Comparison of ENCODE assay signal across 7 mouse cellular contexts in the genomic region with DNA sequence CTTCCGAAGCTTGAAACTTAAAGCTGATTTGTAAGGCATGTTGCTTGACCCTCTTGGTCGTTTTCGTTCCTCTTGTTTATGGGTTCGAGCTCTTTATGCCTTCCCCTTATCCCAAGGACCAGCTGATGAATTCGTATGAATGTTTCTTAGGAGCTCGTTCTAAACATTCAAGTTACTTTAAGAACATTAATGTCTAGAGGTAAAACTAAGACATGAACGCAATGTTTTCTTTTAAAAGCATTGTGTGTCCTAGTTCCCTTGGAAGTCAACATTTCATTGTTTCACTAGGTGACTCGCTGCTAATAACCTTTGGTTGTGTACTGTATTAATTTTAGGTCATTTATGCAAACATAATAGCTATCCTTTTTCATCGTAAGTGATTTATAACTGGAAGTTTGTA. TPM values are rescaled to one million over a fixed set of nuclear protein-coding genes. Genes with fewer than 3 reads are reported as not detected.
DNase-seq lines count a peak whose midpoint lies in the region; ATAC-seq and TF ChIP-seq lines count a peak whose summit lies in the region.

No protein-coding gene starts in this region.

- no peaks in the 10 kb centered on the region for H3K9me3 ChIP-seq in lung, postnatal 0 days (ENCODE audit: low read length)
- no peaks in the 10 kb centered on the region for H3K9me3 ChIP-seq in forebrain, embryonic 15.5 days
- no peaks in the 10 kb centered on the region for H3K9me3 ChIP-seq in limb, embryonic 15.5 days
- no peaks in the 10 kb centered on the region for H3K9me3 ChIP-seq in stomach, embryonic 15.5 days

- H3K4me1 ChIP-seq in lung, postnatal 0 days (ENCODE audit: insufficient read depth, low read depth, low read length), result no peaks in the 10 kb centered on the region
- peaks cover 4% of the 10 kb centered on the region for H3K4me1 ChIP-seq in forebrain, embryonic 15.5 days
- peaks cover 7% of the 10 kb centered on the region; the same call in 1 of the 2 replicates for H3K4me1 ChIP-seq in limb, embryonic 15.5 days
- H3K4me1 ChIP-seq in stomach, embryonic 15.5 days, result no peaks in the 10 kb centered on the region

- no peak for TF ChIP-seq EP300 in lung, postnatal 0 days (IDR thresholded peaks at IDR 0.05)

- ATAC-seq in lung, postnatal 0 days, result no peak
- no peak for ATAC-seq in forebrain, embryonic 15.5 days (replicated peaks)
- no peak for ATAC-seq in limb, embryonic 15.5 days (ENCODE audit: insufficient number of reproducible peaks, low FRiP score, low TSS enrichment, low read depth)
- no peak for ATAC-seq in stomach, embryonic 15.5 days (ENCODE audit: insufficient read depth, low FRiP score, low read depth)
- no peak for ATAC-seq in inflammation-experienced regulatory T-cells, adult 6 months

- H3K4me2 ChIP-seq in lung, postnatal 0 days (replicated peaks; ENCODE audit: low read depth, low read length), result peak overlapping the region; percentile 82
- H3K4me2 ChIP-seq in forebrain, embryonic 15.5 days (replicated peaks), result peak overlapping the region; percentile 73
- peak overlapping the region; percentile 70 for H3K4me2 ChIP-seq in limb, embryonic 15.5 days
- peak overlapping the region; percentile 65 for H3K4me2 ChIP-seq in stomach, embryonic 15.5 days

- no peak overlapping the region for H3K9ac ChIP-seq in lung, postnatal 0 days (replicated peaks; ENCODE audit: low read depth)
- H3K9ac ChIP-seq in forebrain, embryonic 15.5 days (replicated peaks), result no peak overlapping the region
- no peak overlapping the region for H3K9ac ChIP-seq in limb, embryonic 15.5 days
- H3K9ac ChIP-seq in stomach, embryonic 15.5 days, result no peak overlapping the region

- no peak for TF ChIP-seq CTCF in lung, postnatal 0 days (IDR thresholded peaks at IDR 0.05)

- DNase-seq in lung, postnatal 0 days (ENCODE audit: low spot score), result no peak
- no peak for DNase-seq in lung, postnatal 36 days
- no peak for DNase-seq in T-cell, adult 2 months (ENCODE audit: low spot score)

- H3K27ac ChIP-seq in lung, postnatal 0 days (ENCODE audit: low read length), result peak overlapping the region; percentile 92; the same call in 1 of the 2 replicates
- no peak overlapping the region for H3K27ac ChIP-seq in forebrain, embryonic 15.5 days (replicated peaks)
- H3K27ac ChIP-seq in limb, embryonic 15.5 days, result no peak overlapping the region
- no peak overlapping the region for H3K27ac ChIP-seq in stomach, embryonic 15.5 days

- H3K4me3 ChIP-seq in lung, postnatal 0 days (ENCODE audit: low read depth, low read length), result peak overlapping the region; percentile 72; the same call in 1 of the 2 replicates
- peak overlapping the region; percentile 70 for H3K4me3 ChIP-seq in forebrain, embryonic 15.5 days
- H3K4me3 ChIP-seq in limb, embryonic 15.5 days, result peak overlapping the region; percentile 76
- peak overlapping the region; percentile 73 for H3K4me3 ChIP-seq in stomach, embryonic 15.5 days (replicated peaks)

- 65% methylated on average over 9 of the region's 9 CpGs for WGBS in lung, postnatal 0 days
- 85% methylated on average over 9 of the region's 9 CpGs for WGBS in forebrain, embryonic 15.5 days
- 79% methylated on average over 9 of the region's 9 CpGs for WGBS in limb, embryonic 15.5 days
- WGBS in stomach, embryonic 15.5 days, result 81% methylated on average over 9 of the region's 9 CpGs

- H3K27me3 ChIP-seq in lung, postnatal 0 days (replicated peaks; ENCODE audit: insufficient read depth, low read length), result no peaks in the 10 kb centered on the region
- no peaks in the 10 kb centered on the region for H3K27me3 ChIP-seq in forebrain, embryonic 15.5 days
- no peaks in the 10 kb centered on the region for H3K27me3 ChIP-seq in limb, embryonic 15.5 days
- H3K27me3 ChIP-seq in stomach, embryonic 15.5 days (replicated peaks), result no peaks in the 10 kb centered on the region

- H3K36me3 ChIP-seq in lung, postnatal 0 days (ENCODE audit: insufficient read depth, low read length), result no peaks in the 10 kb centered on the region
- no peaks in the 10 kb centered on the region for H3K36me3 ChIP-seq in forebrain, embryonic 15.5 days
- H3K36me3 ChIP-seq in limb, embryonic 15.5 days, result no peaks in the 10 kb centered on the region
- no peaks in the 10 kb centered on the region for H3K36me3 ChIP-seq in stomach, embryonic 15.5 days

RNA-seq across cellular contexts. Expression of gene Rmdn2, which starts 4.2 kb away (rescaled TPM):
- polyA plus RNA-seq in lung, postnatal 0 days (2015; fragmentation: Nextera tagmentation; extraction: Ambion mirVana), result 38.7 and 58.1 TPM in 2 replicates
- 4.4 and 5.9 TPM in 2 replicates for polyA plus RNA-seq in forebrain, embryonic 15.5 days (2015; fragmentation: Nextera tagmentation; extraction: Ambion mirVana)
- polyA plus RNA-seq in limb, embryonic 15.5 days (2015; fragmentation: Nextera tagmentation; extraction: Ambion mirVana), result 6.8 and 9.0 TPM in 2 replicates
- 8.9 and 10.2 TPM in 2 replicates for polyA plus RNA-seq in stomach, embryonic 15.5 days (2015; fragmentation: Nextera tagmentation; extraction: Ambion mirVana)
- polyA plus RNA-seq in inflammation-experienced regulatory T-cells, adult 6 months (2017; shearing (Covaris generic)), result 10 to 100 TPM in 1 of 3 experiments, 1 to 10 TPM in 2; 3.2 to 19.9 (median 6.9) TPM
